Mouse (Mus musculus) heart, adult 2 months (tissue): ENCODE measurements around the gene Hcrt. TPM values are rescaled to one million over a fixed set of nuclear protein-coding genes. Genes with fewer than 3 reads are reported as not detected.

ENCODE experiments used
- DNase-seq, 2 experiments: peaks; one replicate each; pipeline ENCODE4 v3.0.0; 2021
- H3K27ac ChIP-seq: fragments of 200-600 bp; 2 replicates; pipeline ENCODE4 v1.8.1; 2022
- H3K27me3 ChIP-seq: fragments of 200-500 bp; 2 replicates; pipeline ENCODE4 v1.6.1; 2012; ENCODE audit warnings: mild to moderate bottlenecking, low read length, inconsistent platforms, mixed read lengths; ENCODE audit not compliant: control insufficient read depth, insufficient read depth
- H3K36me3 ChIP-seq: fragments of 200-500 bp; 2 replicates; pipeline ENCODE4 v1.6.1; 2012; ENCODE audit warnings: low read length, inconsistent platforms; ENCODE audit not compliant: control insufficient read depth, insufficient read depth
- H3K4me1 ChIP-seq: fragments of 200-500 bp; 2 replicates; pipeline ENCODE4 v1.6.1; 2011; ENCODE audit warnings: low read length; ENCODE audit not compliant: control insufficient read depth, insufficient read depth
- H3K4me3 ChIP-seq: fragments of 200-600 bp; 2 replicates; pipeline ENCODE4 v1.8.1; 2022
- H3K79me2 ChIP-seq: fragments of 200-500 bp; replicated peaks from 2 replicates; pipeline ENCODE4 v1.6.1; 2012; ENCODE audit warnings: mild to moderate bottlenecking, inconsistent platforms, low read length, moderate library complexity, mixed read lengths; ENCODE audit not compliant: control insufficient read depth, insufficient read depth
- H3K9ac ChIP-seq: fragments of 200-500 bp; 2 replicates; pipeline ENCODE4 v1.6.1; 2012; ENCODE audit warnings: low read depth, mild to moderate bottlenecking, control low read depth, inconsistent platforms, low read length, mixed read lengths
- CTCF ChIP-seq: fragments of 200-600 bp; IDR thresholded peaks from 2 replicates; pipeline ENCODE4 v1.8.1; 2022; ENCODE audit warnings: antibody characterized with exemption, mild to moderate bottlenecking, moderate library complexity
- EP300 ChIP-seq: fragments of 200-500 bp; IDR thresholded peaks from 2 replicates; pipeline ENCODE4 v1.6.1; 2011; ENCODE audit warnings: low read depth, low read length, control low read depth; ENCODE audit not compliant: insufficient read depth
- POLR2A ChIP-seq: fragments of 200-500 bp; IDR thresholded peaks from 2 replicates; pipeline ENCODE4 v1.6.1; 2011; ENCODE audit warnings: mild to moderate bottlenecking, low read depth, low read length, control low read depth; ENCODE audit not compliant: insufficient read depth
- WGBS: fragments of 180-500 bp; shearing (Covaris S2); methylation state at CpG from one replicate; pipeline ENCODE4 v1.1.7; 2018; 5-methylcytosine and 5-hydroxymethylcytosine counted together
- intact Hi-C: fragments of 180-260 bp; cut with DNase I; formaldehyde crosslinking; loops from one replicate; pipeline ENCODE4 v1.15.1; 2025
- polyA plus RNA-seq: library from polyadenylated mRNA; depleted of rRNA; stranded (reverse); fragments of >200 nt; gene quantifications from 2 replicates; pipeline ENCODE4 v1.2.3, GENCODE M21; 2012
- total RNA-seq, 2 experiments: library from RNA; stranded (reverse); gene quantifications; 2 replicates each; pipeline ENCODE4 v1.2.3; 2021

The Hcrt gene
- total and polyA plus RNA-seq, 3 experiments = not detected

DNA sequence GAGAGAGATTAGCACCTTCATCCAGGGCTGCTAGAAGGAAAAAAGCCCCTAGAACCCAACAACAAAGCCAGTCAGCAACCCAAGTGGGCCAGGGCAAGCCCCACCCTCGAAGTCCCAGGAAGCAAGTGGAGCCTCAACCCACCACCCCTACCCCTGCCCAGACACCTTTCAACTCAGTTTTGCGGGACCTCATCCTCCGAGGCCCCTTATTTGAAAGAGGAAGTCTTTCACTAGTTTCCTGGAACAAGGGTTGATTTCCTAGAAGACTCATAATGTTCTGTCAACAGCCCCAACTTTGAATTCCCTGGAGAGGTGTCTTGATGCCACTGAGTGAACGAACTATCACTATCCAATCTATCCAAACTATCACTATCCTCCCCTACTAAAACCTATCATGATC is 32.8 kb downstream of the Hcrt start:
- TF ChIP-seq EP300 (no peak), CTCF (no peak), POLR2A (no peak)
- peak overlapping the region; percentile 73 for H3K27ac ChIP-seq
- H3K79me2 ChIP-seq = peaks cover 7% of the 10 kb centered on the region
- H3K4me1 ChIP-seq = peaks cover 28% of the 10 kb centered on the region
- no peak for DNase-seq
- intact Hi-C loops = loop anchor here (10.0 kb wide), 1 partner anchor 335 kb away; no protein-coding TSS in a partner anchor
- no peak overlapping the region for H3K9ac ChIP-seq
- no peaks in the 10 kb centered on the region for H3K27me3 ChIP-seq
- WGBS = 50% methylated on average over 4 of the region's 4 CpGs
- no peak overlapping the region for H3K4me3 ChIP-seq
- H3K36me3 ChIP-seq = peaks cover 5% of the 10 kb centered on the region

DNA sequence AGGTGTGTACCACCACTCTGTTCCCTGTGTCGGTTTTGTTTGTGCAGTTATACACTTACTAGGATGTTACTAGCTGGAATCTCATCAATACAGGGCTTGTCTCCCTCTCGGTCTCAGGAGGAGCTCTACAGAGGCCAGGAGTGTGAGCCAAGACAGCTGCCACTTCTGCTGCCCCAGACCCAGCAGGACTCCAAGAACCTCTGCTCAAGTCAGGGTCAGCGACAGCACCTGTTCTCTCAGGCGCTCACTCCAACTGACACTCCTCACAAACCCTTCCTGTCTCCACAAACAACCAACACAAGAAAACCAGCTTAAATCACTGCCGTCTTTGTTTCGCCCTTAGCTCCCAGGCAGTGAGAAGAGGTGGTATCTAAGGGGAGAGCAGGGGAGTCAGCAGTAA is 34.1 kb downstream of the Hcrt start:
- TF ChIP-seq POLR2A = no peak
- TF ChIP-seq CTCF = no peak
- no peak for TF ChIP-seq EP300
- H3K27ac ChIP-seq = no peak overlapping the region; the same call in 1 of the 2 replicates
- 67% methylated on average over 6 of the region's 6 CpGs for WGBS
- H3K79me2 ChIP-seq = peaks cover 6% of the 10 kb centered on the region
- no peak overlapping the region for H3K9ac ChIP-seq
- intact Hi-C loops = loop anchor here (10.0 kb wide), 1 partner anchor 336 kb away; no protein-coding TSS in a partner anchor
- H3K4me3 ChIP-seq = no peak overlapping the region
- H3K36me3 ChIP-seq = peaks cover 10% of the 10 kb centered on the region
- no peak for DNase-seq
- no peaks in the 10 kb centered on the region for H3K27me3 ChIP-seq
- peaks cover 34% of the 10 kb centered on the region for H3K4me1 ChIP-seq

DNA sequence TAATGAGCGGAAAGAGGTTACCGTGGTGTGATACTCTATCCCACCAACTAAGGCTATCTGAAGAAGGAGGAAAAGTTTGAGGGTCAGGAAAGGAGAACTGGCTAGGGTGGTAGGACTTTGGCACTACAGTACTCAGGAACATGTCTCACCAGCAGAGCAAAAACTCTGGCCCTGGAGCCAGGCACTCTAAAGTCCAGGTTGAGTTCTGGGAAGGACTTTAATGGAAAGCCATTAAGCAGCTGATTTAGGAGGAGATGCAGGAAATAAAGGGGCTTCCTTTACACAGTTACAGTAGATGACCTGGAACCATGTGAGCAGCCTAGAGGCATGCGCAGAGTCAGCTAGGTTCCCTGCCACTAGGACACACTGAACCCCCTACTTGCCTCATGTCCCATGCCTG is 35.5 kb downstream of the Hcrt start:
- Histone ChIP-seq H3K27ac (peak overlapping the region; percentile 10; the same call in 1 of the 2 replicates), H3K4me3 (no peak overlapping the region), H3K4me1 (peaks cover 38% of the 10 kb centered on the region), H3K27me3 (no peaks in the 10 kb centered on the region), H3K79me2 (peaks cover 9% of the 10 kb centered on the region), H3K36me3 (peaks cover 21% of the 10 kb centered on the region), H3K9ac (no peak overlapping the region)
- no peak for DNase-seq
- TF ChIP-seq EP300 (no peak), POLR2A (no peak), CTCF (no peak)
- intact Hi-C loops = loop anchor here (10.0 kb wide), 1 partner anchor 338 kb away; no protein-coding TSS in a partner anchor
- 73% methylated on average over 3 of the region's 3 CpGs for WGBS

DNA sequence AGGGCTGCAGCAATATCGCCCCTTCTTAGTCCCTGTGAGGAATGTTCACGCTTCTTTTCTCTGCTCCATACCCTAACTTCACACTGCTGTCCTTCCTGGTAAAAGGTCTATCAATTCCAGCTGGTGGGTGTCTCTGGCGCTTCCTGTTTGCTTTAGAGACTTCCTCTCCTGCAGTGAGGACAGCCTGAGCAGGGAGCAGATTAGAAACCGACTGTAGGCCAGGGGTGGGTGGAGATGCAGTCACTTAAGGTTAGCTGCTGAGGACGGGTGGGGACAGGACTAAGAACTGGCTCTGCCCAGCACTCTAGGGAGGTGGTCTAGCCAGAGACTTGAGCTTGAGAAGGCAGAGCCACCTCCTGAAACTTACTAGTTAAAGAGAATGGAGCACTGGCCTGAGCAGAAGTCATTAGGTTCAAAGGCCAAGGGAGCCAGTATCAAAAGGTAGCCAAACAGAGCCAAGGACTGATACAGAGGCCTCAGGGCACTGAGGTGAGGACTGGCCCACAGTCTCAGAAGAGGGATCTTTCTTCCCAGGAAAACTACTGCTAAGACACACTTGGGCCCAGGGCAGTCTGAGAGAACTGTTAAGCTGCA is 37.7 kb downstream of the Hcrt start:
- peaks cover 6% of the 10 kb centered on the region for H3K79me2 ChIP-seq
- no peak overlapping the region for H3K4me3 ChIP-seq
- peak overlapping the region; percentile 91 for H3K27ac ChIP-seq
- DNase-seq = peak; percentile 49 to 62
- peak overlapping the region; percentile 32; the same call in 1 of the 2 replicates for H3K9ac ChIP-seq
- WGBS = 21% methylated on average over 5 of the region's 5 CpGs
- no peaks in the 10 kb centered on the region for H3K27me3 ChIP-seq
- peaks cover 47% of the 10 kb centered on the region for H3K4me1 ChIP-seq
- intact Hi-C loops = loop anchor here (10.0 kb wide), 1 partner anchor 340 kb away; no protein-coding TSS in a partner anchor
- TF ChIP-seq CTCF = no peak
- peak; percentile 62; the same call in 1 of the 2 replicates for TF ChIP-seq EP300
- H3K36me3 ChIP-seq = peaks cover 34% of the 10 kb centered on the region

DNA sequence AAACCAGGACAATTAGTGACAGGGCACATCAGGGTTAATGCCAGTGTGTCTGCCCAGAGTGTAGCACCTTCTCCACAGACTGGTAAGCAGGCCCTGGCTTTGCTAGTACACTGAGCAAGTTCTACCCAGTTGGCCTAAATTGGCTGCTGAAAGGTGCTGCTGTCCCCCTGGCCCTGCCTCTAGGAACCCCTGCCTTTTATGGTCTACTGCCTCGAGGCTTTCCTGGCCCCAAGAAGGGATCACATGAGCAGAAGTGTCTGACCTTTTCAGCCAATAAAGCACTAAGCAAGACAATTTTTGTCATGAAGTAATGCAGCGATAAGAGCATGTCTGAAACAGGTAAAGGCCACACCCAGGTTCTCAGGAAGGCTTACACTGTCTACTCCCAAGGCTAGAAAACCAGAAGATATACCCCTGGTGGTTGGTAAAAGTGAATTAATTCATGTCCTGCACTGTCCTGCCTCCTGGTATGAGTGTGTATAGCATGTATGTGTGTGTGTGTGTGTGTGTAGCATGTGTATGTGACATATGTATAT is 40.2 kb downstream of the Hcrt start:
- H3K27ac ChIP-seq = peak overlapping the region; percentile 82
- H3K36me3 ChIP-seq = peaks cover 45% of the 10 kb centered on the region
- H3K4me3 ChIP-seq = no peak overlapping the region
- no peaks in the 10 kb centered on the region for H3K27me3 ChIP-seq
- peak overlapping the region; percentile 59 for H3K9ac ChIP-seq
- TF ChIP-seq POLR2A (no peak), EP300 (0 out of 2 replicates have a peak, but pooled peaks have one; percentile 1)
- H3K4me1 ChIP-seq = peaks cover 50% of the 10 kb centered on the region
- intact Hi-C loops = loop anchor here (10.0 kb wide), 1 partner anchor 342 kb away; no protein-coding TSS in a partner anchor
- no peak for DNase-seq
- 24% methylated on average over 2 of the region's 2 CpGs for WGBS
- H3K79me2 ChIP-seq = peaks cover 6% of the 10 kb centered on the region
